Mouse (Mus musculus) thymus, adult 2 months (tissue): ENCODE results near the gene Mtx2. TPM values are rescaled to one million over a fixed set of nuclear protein-coding genes. Genes with fewer than 3 reads are reported as not detected.

Experiments
- DNase-seq: peaks from one replicate; pipeline ENCODE4 v3.0.0; 2021
- H3K27ac ChIP-seq: fragments of 200-500 bp; 2 replicates; pipeline ENCODE4 v1.5.1; 2012; ENCODE audit warnings: low read length, control low read depth; ENCODE audit not compliant: control insufficient read depth, insufficient read depth
- H3K27me3 ChIP-seq: fragments of 200-500 bp; 2 replicates; pipeline ENCODE4 v1.6.1; 2012; ENCODE audit warnings: mild to moderate bottlenecking, low read length, moderate library complexity, mixed read lengths; ENCODE audit not compliant: control insufficient read depth, insufficient read depth
- H3K36me3 ChIP-seq: fragments of 200-500 bp; 2 replicates; pipeline ENCODE4 v1.6.1; 2012; ENCODE audit warnings: mild to moderate bottlenecking, low read length, moderate library complexity; ENCODE audit not compliant: control insufficient read depth, insufficient read depth
- H3K4me1 ChIP-seq: fragments of 200-500 bp; replicated peaks from 2 replicates; pipeline ENCODE4 v1.6.1; 2012; ENCODE audit warnings: low read length; ENCODE audit not compliant: control insufficient read depth, insufficient read depth
- H3K4me3 ChIP-seq: fragments of 200-500 bp; 2 replicates; pipeline ENCODE4 v1.5.1; 2012; ENCODE audit warnings: mild to moderate bottlenecking, low read length, control low read depth, moderate library complexity; ENCODE audit not compliant: control insufficient read depth, insufficient read depth
- CTCF ChIP-seq: fragments of 200-500 bp; IDR thresholded peaks from 2 replicates; pipeline ENCODE4 v1.5.1; 2012; ENCODE audit warnings: mild to moderate bottlenecking, control low read depth, low read length, moderate library complexity, borderline replicate concordance; ENCODE audit not compliant: control insufficient read depth, poor library complexity, insufficient read depth; ENCODE audit errors: extremely low read depth
- POLR2A ChIP-seq: fragments of 200-500 bp; IDR thresholded peaks from 2 replicates; pipeline ENCODE4 v1.6.1; 2012; ENCODE audit warnings: mild to moderate bottlenecking, low read length, control low read depth, moderate library complexity; ENCODE audit not compliant: control insufficient read depth, poor library complexity, insufficient read depth; ENCODE audit errors: extremely low read depth
- WGBS: fragments of 180-500 bp; shearing (Covaris S2); methylation state at CpG from one replicate; pipeline ENCODE4 v1.1.7; 2018; 5-methylcytosine and 5-hydroxymethylcytosine counted together
- polyA plus RNA-seq: library from polyadenylated mRNA; depleted of rRNA; stranded (reverse); fragments of >200 nt; gene quantifications from 2 replicates; pipeline ENCODE4 v1.2.3, GENCODE M21; 2012

Gene Mtx2
- polyA plus RNA-seq, 1 experiment = 37.6 TPM

GRCm38 (mm10) chr2:74884357-74884756 is 58.8 kb downstream of the Mtx2 start:
- 98% methylated on average over 9 of the region's 9 CpGs for WGBS
- TF ChIP-seq POLR2A (no peak), CTCF (no peak)
- H3K36me3 ChIP-seq = no peaks in the 10 kb centered on the region
- H3K4me3 ChIP-seq = no peak overlapping the region
- no peaks in the 10 kb centered on the region for H3K27me3 ChIP-seq
- DNase-seq = no peak
- H3K27ac ChIP-seq = no peak overlapping the region
- no peaks in the 10 kb centered on the region for H3K4me1 ChIP-seq

- no peaks in the 10 kb centered on the region for H3K4me1 ChIP-seq
- DNase-seq = no peak
- H3K27me3 ChIP-seq = no peaks in the 10 kb centered on the region
- H3K4me3 ChIP-seq = no peak overlapping the region
- WGBS = 77% methylated on average over 5 of the region's 5 CpGs
- no peak overlapping the region for H3K27ac ChIP-seq
- no peak for TF ChIP-seq POLR2A
- TF ChIP-seq CTCF = no peak
- no peaks in the 10 kb centered on the region for H3K36me3 ChIP-seq
Measured at GRCm38 (mm10) chr2:74891868-74892267, 66.3 kb downstream of the Mtx2 start.

GRCm38 (mm10) chr2:74892881-74893615 is 67.4 kb downstream of the Mtx2 start:
- Histone ChIP-seq H3K27me3 (no peaks in the 10 kb centered on the region), H3K4me1 (no peaks in the 10 kb centered on the region), H3K4me3 (no peak overlapping the region), H3K27ac (no peak overlapping the region), H3K36me3 (no peaks in the 10 kb centered on the region)
- no peak for TF ChIP-seq CTCF
- TF ChIP-seq POLR2A = no peak
- DNase-seq = no peak
- WGBS = 94% methylated on average over 7 of the region's 7 CpGs

- DNase-seq = no peak
- WGBS = 81% methylated on average over 2 of the region's 2 CpGs
Measured at GRCm38 (mm10) chr2:74894061-74894460, 68.5 kb downstream of the Mtx2 start.

GRCm38 (mm10) chr2:74899973-74900372 is 74.4 kb downstream of the Mtx2 start:
- no peaks in the 10 kb centered on the region for H3K36me3 ChIP-seq
- H3K4me1 ChIP-seq = no peaks in the 10 kb centered on the region
- no peak overlapping the region for H3K27ac ChIP-seq
- TF ChIP-seq CTCF = no peak
- TF ChIP-seq POLR2A = no peak
- no peak overlapping the region for H3K4me3 ChIP-seq
- no peaks in the 10 kb centered on the region for H3K27me3 ChIP-seq
- no peak for DNase-seq
- WGBS = 84% methylated on average over 5 of the region's 5 CpGs

More at GRCm38 (mm10) chr2:74894061-74894460, 68.5 kb downstream of the Mtx2 start:
- Histone ChIP-seq H3K27me3 (no peaks in the 10 kb centered on the region), H3K4me1 (no peaks in the 10 kb centered on the region), H3K27ac (no peak overlapping the region), H3K4me3 (no peak overlapping the region), H3K36me3 (no peaks in the 10 kb centered on the region)
- TF ChIP-seq POLR2A = no peak
- no peak for TF ChIP-seq CTCF

- no peaks in the 10 kb centered on the region for H3K36me3 ChIP-seq
- H3K4me1 ChIP-seq = no peaks in the 10 kb centered on the region
- no peak for DNase-seq
- TF ChIP-seq CTCF (no peak), POLR2A (no peak)
- H3K4me3 ChIP-seq = no peak overlapping the region
- WGBS = 86% methylated on average over 3 of the region's 3 CpGs
- no peaks in the 10 kb centered on the region for H3K27me3 ChIP-seq
- no peak overlapping the region for H3K27ac ChIP-seq
Measured at GRCm38 (mm10) chr2:74901764-74902295, 76.2 kb downstream of the Mtx2 start.
